Mouse (Mus musculus) midbrain, embryonic 12.5 days (tissue): ENCODE measurements around the gene Scrg1. TPM values are rescaled to one million over a fixed set of nuclear protein-coding genes. Genes with fewer than 3 reads are reported as not detected.
"Not testable (repeated sequence)": the region's sequence is repeated elsewhere in the genome, so short reads cannot be mapped to it uniquely, and the experiment has no call there.

Experiments used
- ATAC-seq: fragments of 200-750 bp; cut with Nextera tagmentation; 2 replicates; pipeline ENCODE4 v1.8.0; 2017; ENCODE audit warnings: low read depth, moderate TSS enrichment, moderate library complexity; ENCODE audit not compliant: low FRiP score
- H3K27ac ChIP-seq: fragments of 300-500 bp; sonication (generic); replicated peaks from 2 replicates; pipeline ENCODE4 v1.5.1; 2016; ENCODE audit warnings: mild to moderate bottlenecking
- H3K27me3 ChIP-seq: fragments of 300-500 bp; sonication (generic); 2 replicates; pipeline ENCODE4 v1.6.1; 2016; ENCODE audit warnings: mild to moderate bottlenecking
- H3K36me3 ChIP-seq: fragments of 300-500 bp; sonication (generic); 2 replicates; pipeline ENCODE4 v1.6.1; 2016
- H3K4me1 ChIP-seq: fragments of 300-500 bp; sonication (generic); 2 replicates; pipeline ENCODE4 v1.6.1; 2016
- H3K4me2 ChIP-seq: fragments of 300-500 bp; sonication (generic); replicated peaks from 2 replicates; pipeline ENCODE4 v1.6.1; 2016; ENCODE audit warnings: mild to moderate bottlenecking, moderate library complexity
- H3K4me3 ChIP-seq: fragments of 300-500 bp; sonication (generic); 2 replicates; pipeline ENCODE4 v1.5.1; 2016; ENCODE audit warnings: mild to moderate bottlenecking
- H3K9ac ChIP-seq: fragments of 300-500 bp; sonication (generic); replicated peaks from 2 replicates; pipeline ENCODE4 v1.6.1; 2016; ENCODE audit warnings: mild to moderate bottlenecking, moderate library complexity
- H3K9me3 ChIP-seq: fragments of 300-500 bp; sonication (generic); 2 replicates; pipeline ENCODE4 v1.6.1; 2016; ENCODE audit warnings: mild to moderate bottlenecking
- WGBS: fragments of 180-500 bp; shearing (Covaris S2); methylation state at CpG from one replicate; pipeline ENCODE4 v1.1.7; 2016; 5-methylcytosine and 5-hydroxymethylcytosine counted together
- polyA plus RNA-seq: library from polyadenylated mRNA; unstranded; fragments of >200 nt; fragmentation: Nextera tagmentation; extraction: Ambion mirVana; gene quantifications from 2 replicates; pipeline ENCODE4 v1.2.1, GENCODE M21; 2016

The Scrg1 gene
- polyA plus RNA-seq, 1 experiment from 2014 or later, result not detected

DNA sequence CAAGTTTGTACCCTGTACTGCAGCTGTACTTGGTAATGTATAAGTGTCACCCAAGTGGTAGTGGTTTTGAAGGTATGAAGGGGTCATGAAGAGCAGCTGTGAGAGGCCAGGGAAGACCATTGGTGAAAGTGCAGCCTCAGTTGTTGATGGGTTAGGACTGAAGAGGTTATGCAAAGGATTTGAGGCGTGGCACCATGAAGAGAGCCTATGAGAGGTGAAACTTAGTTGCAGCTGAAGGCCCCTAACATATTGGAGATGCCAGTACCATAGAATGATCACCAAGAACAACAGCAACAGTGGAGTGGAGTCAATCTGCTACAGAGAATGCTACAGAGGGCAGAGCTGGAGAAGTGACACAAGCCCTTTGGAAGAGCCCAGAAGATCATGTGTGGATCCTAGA, 33.6 kb downstream of the Scrg1 start:
- Histone ChIP-seq H3K9me3 (no peaks in the 10 kb centered on the region), H3K4me1 (peaks cover 14% of the 10 kb centered on the region), H3K4me3 (no peak overlapping the region), H3K27ac (no peak overlapping the region), H3K4me2 (no peak overlapping the region), H3K9ac (no peak overlapping the region), H3K36me3 (no peaks in the 10 kb centered on the region), H3K27me3 (no peaks in the 10 kb centered on the region)
- ATAC-seq, result no peak
- WGBS, result 100% methylated on average over 1 of the region's 1 CpGs

DNA sequence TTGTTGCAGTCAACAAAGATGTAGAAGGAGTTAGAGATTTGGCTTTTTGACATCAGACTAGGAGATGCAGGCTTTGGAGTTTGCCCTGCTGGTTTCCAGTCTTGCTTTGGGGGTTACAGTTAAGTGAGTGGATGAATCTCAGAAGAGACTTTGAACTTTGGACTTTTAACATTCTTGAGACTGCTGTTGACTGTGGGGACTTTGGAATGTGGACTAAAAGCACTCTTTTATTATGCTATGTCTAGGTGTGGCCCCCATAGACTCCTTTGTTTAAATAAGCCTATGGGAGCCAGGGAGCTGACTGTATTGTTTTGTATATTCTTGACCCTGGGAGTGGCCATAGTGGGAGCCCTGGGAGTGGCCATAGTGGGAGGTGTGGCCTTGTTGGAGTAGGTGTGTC, 34.2 kb downstream of the Scrg1 start:
- Histone ChIP-seq H3K27me3 (no peaks in the 10 kb centered on the region), H3K36me3 (no peaks in the 10 kb centered on the region), H3K4me1 (peaks cover 14% of the 10 kb centered on the region), H3K27ac (no peak overlapping the region), H3K9me3 (no peaks in the 10 kb centered on the region), H3K4me2 (no peak overlapping the region), H3K9ac (no peak overlapping the region), H3K4me3 (no peak overlapping the region)
- no peak for ATAC-seq

DNA sequence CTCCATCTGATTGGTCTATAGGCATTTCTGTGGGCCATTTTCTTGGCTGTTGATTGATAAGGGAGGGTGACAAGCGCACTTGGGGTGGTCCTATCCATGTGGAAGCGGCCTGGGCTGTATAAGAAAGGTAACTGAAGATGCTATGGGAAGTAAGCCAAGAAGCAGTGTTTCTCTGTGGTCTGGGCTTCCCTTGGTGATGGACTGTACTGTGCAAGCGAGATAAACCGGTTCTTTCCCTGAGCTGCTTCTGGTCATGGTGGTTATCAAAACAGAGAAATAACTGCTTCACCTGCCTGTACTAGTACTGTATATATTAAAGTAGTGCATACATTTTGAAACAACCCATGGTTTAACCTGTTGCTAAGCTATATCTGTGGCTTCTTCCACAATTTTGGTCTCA, 36.1 kb downstream of the Scrg1 start:
- no peak overlapping the region for H3K9ac ChIP-seq
- H3K27me3 ChIP-seq, result no peaks in the 10 kb centered on the region
- H3K27ac ChIP-seq, result no peak overlapping the region
- WGBS, result 93% methylated on average over 4 of the region's 4 CpGs
- no peak overlapping the region for H3K4me3 ChIP-seq
- no peaks in the 10 kb centered on the region for H3K9me3 ChIP-seq
- H3K4me1 ChIP-seq, result 0 out of 2 replicates have a peak, but pooled peaks cover 7% of the 10 kb centered on the region
- no peaks in the 10 kb centered on the region for H3K36me3 ChIP-seq
- no peak overlapping the region for H3K4me2 ChIP-seq
- no peak for ATAC-seq

DNA sequence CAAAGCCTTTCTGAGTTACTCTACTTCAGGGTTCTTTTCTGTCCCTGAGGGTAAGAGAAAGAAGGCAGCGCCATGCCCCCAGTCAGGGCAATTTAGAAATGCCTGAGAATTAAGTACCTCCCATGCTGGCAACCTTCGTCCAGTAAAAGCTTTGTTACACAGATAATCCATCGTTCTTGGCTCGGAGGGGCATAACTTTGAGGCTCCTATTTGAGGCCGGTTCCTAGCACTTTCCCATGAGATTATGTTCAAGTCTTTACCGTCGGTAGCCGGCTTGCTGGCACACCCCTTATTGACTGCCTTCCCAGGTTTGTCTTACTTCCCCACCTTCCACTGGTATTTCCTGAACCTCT, 42.7 kb downstream of the Scrg1 start:
- Histone ChIP-seq H3K27me3 (no peaks in the 10 kb centered on the region), H3K4me1 (peaks cover 6% of the 10 kb centered on the region; the same call in 1 of the 2 replicates), H3K4me2 (no peak overlapping the region), H3K4me3 (no peak overlapping the region), H3K9ac (no peak overlapping the region), H3K27ac (no peak overlapping the region), H3K36me3 (no peaks in the 10 kb centered on the region), H3K9me3 (no peaks in the 10 kb centered on the region)
- WGBS, result 60% methylated on average over 8 of the region's 8 CpGs
- 0 out of 2 replicates have a peak, but pooled peaks have one; percentile 5 for ATAC-seq

DNA sequence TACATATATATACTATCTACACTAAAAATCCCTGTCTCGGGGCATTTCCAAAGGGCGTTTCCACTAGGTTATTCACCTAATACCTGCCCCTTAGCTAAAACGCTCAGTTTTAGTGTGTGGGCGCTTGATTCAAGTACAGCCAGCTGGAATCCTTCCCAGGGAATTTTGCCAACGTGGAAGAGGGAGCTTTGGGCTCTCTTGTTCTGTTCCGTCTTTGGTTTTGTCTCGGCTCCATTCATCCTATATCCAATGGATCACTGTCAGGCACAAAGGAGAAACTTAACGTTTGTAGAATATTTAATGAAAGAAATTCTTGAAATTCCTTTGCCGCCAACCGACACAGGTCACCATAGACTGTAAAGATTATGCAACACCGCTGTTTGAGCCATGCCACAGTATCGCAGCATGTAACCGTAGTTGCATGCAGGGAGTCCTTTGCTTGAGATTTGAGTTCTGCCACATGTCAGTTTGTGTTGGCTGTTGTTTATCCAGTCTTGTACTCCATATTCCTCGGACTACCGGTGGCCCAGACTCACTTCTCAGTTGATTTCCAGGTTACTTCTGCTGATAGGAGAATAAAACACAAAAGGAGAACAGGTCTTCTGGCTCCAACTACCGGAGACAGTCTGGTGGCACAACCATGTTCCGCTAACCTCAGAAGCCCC, 43.3 kb downstream of the Scrg1 start:
- peaks cover 6% of the 10 kb centered on the region; the same call in 1 of the 2 replicates for H3K4me1 ChIP-seq
- WGBS, result 56% methylated on average over 17 of the region's 17 CpGs
- no peak overlapping the region; the same call in 1 of the 2 replicates for H3K4me2 ChIP-seq
- H3K9me3 ChIP-seq, result no peaks in the 10 kb centered on the region
- peak overlapping the region; percentile 35; the same call in 1 of the 2 replicates for H3K27ac ChIP-seq
- H3K4me3 ChIP-seq, result no peak overlapping the region
- peak; percentile 58 for ATAC-seq
- no peaks in the 10 kb centered on the region for H3K36me3 ChIP-seq
- H3K9ac ChIP-seq, result no peak overlapping the region
- no peaks in the 10 kb centered on the region for H3K27me3 ChIP-seq

DNA sequence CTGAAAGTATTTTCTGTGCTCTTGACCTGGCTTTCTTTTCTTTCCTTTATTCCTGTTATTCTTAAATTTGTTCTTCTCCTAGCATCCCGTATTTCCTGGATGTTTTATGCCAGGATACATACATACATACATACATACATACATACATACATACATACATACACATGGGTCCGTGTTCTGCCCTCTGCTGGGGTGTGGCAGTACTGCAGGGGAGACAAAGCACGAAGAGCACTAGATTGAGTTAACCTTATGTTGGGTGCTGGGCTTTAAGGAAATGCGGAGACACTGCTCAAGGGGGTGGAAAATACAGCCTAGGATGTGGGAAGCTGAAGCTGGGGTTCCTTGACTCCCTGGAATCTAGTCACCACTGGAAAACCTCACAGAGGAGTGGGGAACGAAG, 47.9 kb downstream of the Scrg1 start:
- 55% methylated on average over 5 of the region's 5 CpGs for WGBS
- no peaks in the 10 kb centered on the region for H3K9me3 ChIP-seq
- no peaks in the 10 kb centered on the region for H3K27me3 ChIP-seq
- H3K4me1 ChIP-seq, result peaks cover 6% of the 10 kb centered on the region; the same call in 1 of the 2 replicates
- H3K36me3 ChIP-seq, result no peaks in the 10 kb centered on the region
- H3K4me2 ChIP-seq, result no peak overlapping the region
- no peak overlapping the region for H3K4me3 ChIP-seq
- H3K27ac ChIP-seq, result no peak overlapping the region
- ATAC-seq, result no peak
- H3K9ac ChIP-seq, result no peak overlapping the region

DNA sequence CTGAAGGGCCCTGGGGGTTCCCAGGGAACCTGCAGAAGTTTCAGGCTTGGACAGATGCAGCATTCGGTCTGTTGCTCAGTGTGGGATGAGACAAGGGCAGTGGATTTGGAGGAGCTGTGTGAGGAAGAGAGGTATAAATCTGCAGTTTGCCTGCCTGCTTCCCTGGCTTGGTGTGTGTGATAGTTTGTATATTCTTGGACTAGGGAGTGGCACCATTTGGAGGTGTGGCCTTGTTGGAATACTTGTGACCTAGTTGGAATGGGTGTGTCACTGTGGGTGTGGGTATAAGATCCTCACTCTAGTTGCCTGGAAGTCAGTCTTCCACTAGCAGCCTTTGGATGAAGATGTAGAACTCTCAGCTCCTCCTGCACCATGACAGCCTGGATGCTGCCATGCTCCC, 49.8 kb downstream of the Scrg1 start:
- H3K27me3 ChIP-seq, H3K36me3 ChIP-seq, H3K9ac ChIP-seq, ATAC-seq, H3K4me1 ChIP-seq, H3K27ac ChIP-seq, H3K4me3 ChIP-seq, H3K9me3 ChIP-seq, H3K4me2 ChIP-seq: not testable (repeated sequence)
- 87% methylated on average over 1 of the region's 1 CpGs for WGBS

DNA sequence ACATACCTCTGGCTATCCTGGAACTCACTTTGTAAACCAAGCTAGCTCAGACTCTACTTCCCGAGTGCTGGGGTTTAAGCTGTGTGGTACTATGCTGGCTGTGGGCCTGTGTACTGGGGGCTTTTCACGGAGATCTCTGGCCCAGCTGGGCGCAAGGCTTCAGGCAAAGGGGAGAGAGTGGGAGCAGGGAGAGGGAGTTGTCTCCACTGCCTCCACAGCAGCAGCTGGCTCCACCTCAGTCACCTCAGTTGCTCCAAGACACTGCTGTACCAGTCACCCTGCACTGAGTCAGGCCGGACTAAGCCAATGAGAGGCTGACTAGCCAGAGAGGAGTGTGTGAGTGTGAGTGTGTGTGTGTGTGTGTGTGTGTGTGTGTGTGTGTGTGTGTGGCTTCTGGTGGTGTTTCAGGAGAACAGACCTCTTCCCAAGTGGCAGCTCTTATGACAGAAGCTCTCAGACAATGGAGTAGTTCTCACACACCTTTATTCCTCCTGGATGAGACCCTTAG, 51.9 kb downstream of the Scrg1 start:
- H3K4me1 ChIP-seq, result peaks cover 6% of the 10 kb centered on the region
- WGBS, result 84% methylated on average over 4 of the region's 4 CpGs
- H3K9ac ChIP-seq, result no peak overlapping the region
- H3K4me3 ChIP-seq, result no peak overlapping the region
- no peaks in the 10 kb centered on the region for H3K36me3 ChIP-seq
- H3K4me2 ChIP-seq, result no peak overlapping the region
- H3K27ac ChIP-seq, result no peak overlapping the region
- H3K27me3 ChIP-seq, result no peaks in the 10 kb centered on the region
- no peak for ATAC-seq
- no peaks in the 10 kb centered on the region for H3K9me3 ChIP-seq

DNA sequence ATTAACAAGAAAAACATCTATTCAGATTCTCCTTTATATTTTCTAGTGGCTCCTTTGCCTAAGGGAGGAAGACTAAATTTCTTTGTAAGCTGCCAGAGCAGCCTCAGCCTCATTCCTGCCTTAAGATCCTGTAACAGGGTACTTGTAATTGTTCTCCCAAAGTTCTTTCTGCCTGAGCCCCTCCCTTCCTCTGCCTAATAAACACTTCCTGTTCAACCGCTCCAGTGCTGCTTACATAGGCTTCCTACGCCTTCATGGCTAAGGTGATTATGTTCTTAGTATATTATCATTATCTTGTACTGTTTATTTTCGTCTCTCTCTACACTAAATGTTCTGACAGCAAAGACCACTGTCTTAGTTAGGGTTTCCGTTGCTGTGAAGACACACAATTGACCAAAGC, 52.9 kb downstream of the Scrg1 start:
- WGBS, result 89% methylated on average over 4 of the region's 4 CpGs
- Histone ChIP-seq H3K4me2 (no peak overlapping the region), H3K36me3 (no peaks in the 10 kb centered on the region), H3K27ac (no peak overlapping the region), H3K9me3 (no peaks in the 10 kb centered on the region), H3K9ac (no peak overlapping the region), H3K4me3 (no peak overlapping the region), H3K27me3 (no peaks in the 10 kb centered on the region), H3K4me1 (peaks cover 9% of the 10 kb centered on the region)
- ATAC-seq, result no peak

DNA sequence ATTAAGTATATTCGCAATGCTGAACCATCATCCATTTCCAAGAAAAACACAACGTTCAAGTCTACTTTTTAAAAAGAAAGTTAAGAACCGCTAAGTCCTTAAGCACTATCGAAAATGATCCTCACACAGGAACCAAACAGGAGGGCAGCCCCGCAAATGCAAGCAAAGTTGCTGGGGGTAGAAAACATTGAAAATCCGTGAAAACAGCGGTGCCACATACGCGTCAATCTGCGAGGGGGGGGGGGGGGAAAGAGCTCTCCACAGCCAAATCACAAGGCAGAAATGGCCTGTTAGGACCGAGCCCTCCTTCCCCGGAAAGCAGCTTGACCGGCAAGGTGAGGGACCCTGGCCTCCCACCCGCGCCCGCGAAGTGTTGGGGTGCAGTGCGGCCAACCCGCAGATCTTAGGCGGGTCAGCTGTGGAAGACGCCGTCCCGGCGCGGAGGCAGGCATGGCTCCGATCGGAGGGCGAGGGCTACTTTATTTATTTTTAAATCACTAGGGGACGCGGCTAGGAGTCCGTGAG, 55.1 kb downstream of the Scrg1 start:
- Histone ChIP-seq H3K4me3 (peak overlapping the region; percentile 85), H3K9ac (peak overlapping the region; percentile 64), H3K36me3 (peaks cover 8% of the 10 kb centered on the region; the same call in 1 of the 2 replicates), H3K9me3 (no peaks in the 10 kb centered on the region), H3K4me1 (peaks cover 11% of the 10 kb centered on the region), H3K4me2 (peak overlapping the region; percentile 86), H3K27ac (peak overlapping the region; percentile 81), H3K27me3 (no peaks in the 10 kb centered on the region)
- ATAC-seq, result no peak
- WGBS, result 2% methylated on average over 31 of the region's 31 CpGs

DNA sequence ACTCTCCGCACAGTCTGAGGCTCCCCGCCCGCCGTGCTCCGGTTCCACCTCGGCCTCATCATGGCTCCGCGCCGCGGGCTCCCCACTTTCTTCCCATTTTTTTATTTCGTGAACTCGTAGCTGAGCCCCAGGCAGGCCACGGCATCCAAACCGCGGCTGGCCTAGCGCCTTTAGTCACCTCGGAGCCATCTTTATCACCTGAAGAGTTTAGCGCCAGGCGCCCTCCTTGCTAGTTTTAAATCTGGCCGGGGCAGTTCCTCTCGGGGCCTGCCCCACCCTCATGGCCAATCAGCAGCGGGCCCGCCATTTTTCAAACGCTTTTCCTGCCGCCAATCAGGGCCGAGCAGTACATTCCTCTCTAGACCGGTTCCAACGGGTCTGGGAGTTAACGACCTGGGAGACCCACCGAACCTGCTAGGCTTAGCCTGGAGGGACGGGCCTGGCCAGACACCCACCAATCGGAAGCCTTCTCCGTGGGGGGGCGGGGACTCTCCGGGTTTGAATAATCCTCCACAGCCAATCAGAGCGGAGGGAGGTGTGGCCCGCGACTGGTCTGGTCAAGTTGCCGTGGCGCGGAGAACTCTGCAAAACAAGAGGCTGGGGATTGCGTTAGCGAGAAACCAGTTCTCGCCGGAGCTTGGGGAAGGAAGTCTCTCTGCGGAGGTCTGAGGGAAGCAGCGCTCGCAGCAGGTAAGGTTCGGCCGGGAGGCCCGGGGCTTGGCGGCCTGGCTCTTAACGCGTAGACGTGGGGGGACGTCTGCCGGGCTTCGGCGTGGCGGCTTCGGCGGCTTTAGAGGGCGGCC, 55.8 kb downstream of the Scrg1 start, which contains the start of gene Hmgb2:
Gene Hmgb2 (plus strand): TSS at position 592 of the 803 bp plus-strand sequence.
- peak; percentile 100 for ATAC-seq
- Histone ChIP-seq H3K27me3 (no peaks in the 10 kb centered on the region), H3K27ac (peak within 1 kb of the TSS; percentile 100), H3K36me3 (peaks cover 12% of the 10 kb centered on the region), H3K4me1 (peaks cover 11% of the 10 kb centered on the region), H3K9me3 (no peaks in the 10 kb centered on the region), H3K4me3 (peak within 1 kb of the TSS; percentile 85), H3K4me2 (peak within 1 kb of the TSS; percentile 86), H3K9ac (peak within 1 kb of the TSS; percentile 97)
- WGBS, result under 1% methylated on average over 63 of the region's 63 CpGs
